In the genomic region with DNA sequence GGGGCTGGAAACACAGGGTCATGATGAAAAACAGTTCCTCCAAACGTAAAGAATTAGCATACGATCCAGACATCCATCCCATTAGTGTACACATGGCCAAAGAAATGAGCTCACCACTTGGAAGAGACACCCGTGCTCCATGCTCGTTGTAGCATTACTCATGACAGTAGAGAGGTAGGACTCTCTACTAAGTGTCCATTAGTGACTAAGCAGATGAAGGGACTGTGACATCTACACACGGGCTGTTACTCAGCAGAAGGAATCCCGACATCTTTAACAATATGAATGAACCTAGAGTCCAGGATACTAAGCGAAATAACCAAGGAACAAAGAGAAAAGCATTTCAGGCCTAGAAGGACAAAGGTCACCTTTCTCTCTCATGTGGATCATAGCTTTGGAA, we compare ENCODE assay signal across 32 mouse cellular contexts. TPM values are rescaled to one million over a fixed set of nuclear protein-coding genes. Genes with fewer than 3 reads are reported as not detected.
DNase-seq lines count a peak whose midpoint lies in the region; ATAC-seq and TF ChIP-seq lines count a peak whose summit lies in the region.
"Had no signal": no experiment of that assay in that cellular context is flagged by ENCODE, and none has a peak within 500 bp of the region (broad histone marks: within the 10 kb centered on the region; RNA-seq: fewer than 3 reads in every experiment).

No protein-coding gene starts in this region.

- no peak for TF ChIP-seq CTCF in intestine, postnatal 0 days (IDR thresholded peaks at IDR 0.05; ENCODE audit: low read depth)
- no peak for TF ChIP-seq CTCF in C2C12 (IDR thresholded peaks at IDR 0.05; ENCODE audit: control insufficient read depth, insufficient read depth, insufficient read length)
- no peak for TF ChIP-seq CTCF in brain, embryonic 14.5 days (IDR thresholded peaks at IDR 0.05; ENCODE audit: borderline replicate concordance, extremely low read depth, insufficient read depth, insufficient read length)

- H3K4me1 ChIP-seq in intestine, postnatal 0 days (replicated peaks; ENCODE audit: control insufficient read depth, insufficient read depth, low read length), result no peaks in the 10 kb centered on the region
- no peaks in the 10 kb centered on the region for H3K4me1 ChIP-seq in intestine, embryonic 15.5 days (replicated peaks)
- H3K4me1 ChIP-seq: embryonic facial prominence, embryonic 12.5 days; forebrain, embryonic 12.5 days; forebrain, embryonic 15.5 days; heart, embryonic 15.5 days; hindbrain, embryonic 10.5 days; hindbrain, embryonic 13.5 days had no signal

- no peaks in the 10 kb centered on the region for H3K36me3 ChIP-seq in intestine, postnatal 0 days (ENCODE audit: control insufficient read depth, insufficient read depth)
- no peaks in the 10 kb centered on the region for H3K36me3 ChIP-seq in intestine, embryonic 15.5 days
- no peaks in the 10 kb centered on the region for H3K36me3 ChIP-seq in C2C12 (ENCODE audit: control insufficient read depth, insufficient read depth)
- H3K36me3 ChIP-seq: embryonic facial prominence, embryonic 12.5 days; forebrain, embryonic 12.5 days; forebrain, embryonic 15.5 days; heart, embryonic 15.5 days; hindbrain, embryonic 10.5 days; hindbrain, embryonic 13.5 days had no signal

- no peak overlapping the region for H3K27ac ChIP-seq in intestine, postnatal 0 days (ENCODE audit: low read depth, low read length)
- no peak overlapping the region for H3K27ac ChIP-seq in intestine, embryonic 15.5 days
- H3K27ac ChIP-seq: embryonic facial prominence, embryonic 12.5 days; forebrain, embryonic 12.5 days; forebrain, embryonic 15.5 days; heart, adult 2 months; heart, embryonic 15.5 days; hindbrain, embryonic 10.5 days; hindbrain, embryonic 13.5 days had no signal

- H3K9me3 ChIP-seq in intestine, postnatal 0 days (ENCODE audit: control insufficient read depth), result no peaks in the 10 kb centered on the region
- H3K9me3 ChIP-seq in intestine, embryonic 15.5 days, result no peaks in the 10 kb centered on the region
- H3K9me3 ChIP-seq: embryonic facial prominence, embryonic 12.5 days; forebrain, embryonic 12.5 days; forebrain, embryonic 15.5 days; heart, embryonic 15.5 days; hindbrain, embryonic 10.5 days; hindbrain, embryonic 13.5 days had no signal

- ATAC-seq in intestine, postnatal 0 days, result peak; percentile 63; the same call in 1 of the 2 replicates
- ATAC-seq in intestine, embryonic 15.5 days, result no peak
- ATAC-seq in megakaryocyte, adult 5-6 weeks (ENCODE audit: poor library complexity, severe bottlenecking), result no peak
- ATAC-seq: CD4-positive, CD25-positive, alpha-beta regulatory T cell, adult 4 months; forebrain, embryonic 15.5 days; hindbrain, embryonic 16.5 days; intestine, embryonic 16.5 days had no signal

- no peak overlapping the region for H3K4me2 ChIP-seq in intestine, postnatal 0 days (replicated peaks; ENCODE audit: low read depth)
- H3K4me2 ChIP-seq in intestine, embryonic 15.5 days (replicated peaks), result no peak overlapping the region
- H3K4me2 ChIP-seq: embryonic facial prominence, embryonic 12.5 days; forebrain, embryonic 12.5 days; forebrain, embryonic 15.5 days; heart, embryonic 11.5 days; heart, embryonic 15.5 days; hindbrain, embryonic 13.5 days had no signal

- 59% methylated on average over 7 of the region's 7 CpGs for WGBS in intestine, postnatal 0 days
- 60% methylated on average over 7 of the region's 7 CpGs for WGBS in intestine, embryonic 15.5 days

- no peaks in the 10 kb centered on the region for H3K79me2 ChIP-seq in C2C12 (ENCODE audit: control insufficient read depth, insufficient read depth)

- peak; percentile 33 for DNase-seq in brain, embryonic 14.5 days (ENCODE audit: low read depth)
- no peak for DNase-seq in embryo, embryonic 10 days (ENCODE audit: low spot score)
- DNase-seq in thymus, postnatal 14 days, result no peak
- DNase-seq: adrenal gland, postnatal 10 days; adrenal gland, postnatal 36 days; B cell, adult 2 months; cerebellum, adult 11 months; cerebellum, adult 2 months; cerebellum, postnatal 10 days; cerebellum, postnatal 36 days; gastrocnemius, postnatal 10 days; gastrocnemius, postnatal 36 days; heart, adult 2 months; heart, postnatal 10 days; heart, postnatal 36 days; kidney, adult 8-10 months had no signal

- H3K79me3 ChIP-seq in C2C12 (ENCODE audit: low read depth), result no peaks in the 10 kb centered on the region

- TF ChIP-seq POLR2A in brain, embryonic 14.5 days (IDR thresholded peaks at IDR 0.05; ENCODE audit: borderline replicate concordance, extremely low read depth, insufficient read depth, insufficient read length, poor library complexity, severe bottlenecking), result no peak

- H3ac ChIP-seq in C2C12 (ENCODE audit: control insufficient read depth, insufficient read length, low read depth), result no peak overlapping the region

- no peak overlapping the region for H3K4me3 ChIP-seq in intestine, postnatal 0 days (ENCODE audit: low read depth, low read length)
- no peak overlapping the region for H3K4me3 ChIP-seq in intestine, embryonic 15.5 days (replicated peaks)
- no peak overlapping the region for H3K4me3 ChIP-seq in C2C12 (ENCODE audit: insufficient read depth, poor library complexity, severe bottlenecking)
- H3K4me3 ChIP-seq: embryonic facial prominence, embryonic 12.5 days; erythroblast, embryonic 14.5 days; forebrain, embryonic 12.5 days; forebrain, embryonic 15.5 days; heart, adult 2 months; heart, embryonic 15.5 days; hindbrain, embryonic 10.5 days; hindbrain, embryonic 13.5 days had no signal

- H3K9ac ChIP-seq in intestine, postnatal 0 days (ENCODE audit: low read depth, low read length), result no peak overlapping the region
- no peak overlapping the region for H3K9ac ChIP-seq in intestine, embryonic 15.5 days
- H3K9ac ChIP-seq: embryonic facial prominence, embryonic 12.5 days; forebrain, embryonic 12.5 days; forebrain, embryonic 15.5 days; heart, embryonic 15.5 days; hindbrain, embryonic 13.5 days had no signal

- H3K27me3 ChIP-seq in intestine, postnatal 0 days (replicated peaks; ENCODE audit: control insufficient read depth, insufficient read depth, low read length), result no peaks in the 10 kb centered on the region
- no peaks in the 10 kb centered on the region for H3K27me3 ChIP-seq in intestine, embryonic 15.5 days (replicated peaks)
- H3K27me3 ChIP-seq in C2C12 (ENCODE audit: control insufficient read depth, insufficient read depth, insufficient read length), result no peaks in the 10 kb centered on the region
- H3K27me3 ChIP-seq: embryonic facial prominence, embryonic 12.5 days; forebrain, embryonic 12.5 days; forebrain, embryonic 15.5 days; heart, embryonic 15.5 days; hindbrain, embryonic 13.5 days had no signal

TF ChIP-seq in C2C12, 6 proteins besides CTCF, POLR2A, EP300 and RAD21:
- TF ChIP-seq MAX (IDR thresholded peaks at IDR 0.05), result no peak
- TF ChIP-seq USF1 (IDR thresholded peaks at IDR 0.05; ENCODE audit: low read depth), result no peak
- TF ChIP-seq CEBPB (IDR thresholded peaks at IDR 0.05; ENCODE audit: low read depth), result peak; percentile 57
- no peak for TF ChIP-seq MYOG (IDR thresholded peaks at IDR 0.05; ENCODE audit: control insufficient read depth, extremely low read depth, insufficient read length)
TF ChIP-seq in C2C12: peak in this region for 1.

RNA-seq across cellular contexts. Expression of gene Rec114, which starts 37.7 kb away (rescaled TPM):
- 1.9 and 2.1 TPM in 2 replicates for polyA plus RNA-seq in intestine, postnatal 0 days (2015; fragmentation: Nextera tagmentation; extraction: Ambion mirVana)
- 1.7 and 2.6 TPM in 2 replicates for polyA plus RNA-seq in intestine, embryonic 15.5 days (2015; fragmentation: Nextera tagmentation; extraction: Ambion mirVana)
- polyA plus RNA-seq in C2C12 (2012; fragmentation: generic; extraction: Trizol), result 1.1 TPM
- 0.59 and 0.60 TPM in 2 replicates for polyA plus RNA-seq in brain, embryonic 14.5 days (2012; rRNA removed)
- 1.5 and 2.8 TPM in 2 replicates for total RNA-seq in megakaryocyte, adult 5-6 weeks (2015)
- total RNA-seq in megakaryocyte, adult 5-6 weeks (2017), result 1.4 TPM in 1 of 2 replicates, not detected in the other
- total RNA-seq: gastrocnemius, postnatal 36 days; granulocyte monocyte progenitor cell, adult 5-6 weeks had no signal
